Mouse (Mus musculus) liver, embryonic 14.5 days (tissue): Measurements from ENCODE around the gene Saxo1. TPM values are rescaled to one million over a fixed set of nuclear protein-coding genes. Genes with fewer than 3 reads are reported as not detected.
A peak's percentile ranks its signal among the peaks of the same experiment; 100 is the strongest.

Experiments
- ATAC-seq: fragments of 200-750 bp; cut with Nextera tagmentation; 2 replicates; pipeline ENCODE4 v1.8.0; 2017; ENCODE audit warnings: moderate number of reproducible peaks, mild to moderate bottlenecking, moderate library complexity; ENCODE audit not compliant: insufficient read depth
- DNase-seq, 3 experiments: peaks; one replicate each; pipeline ENCODE4 v3.0.0-alpha.2; 2012 to 2013; ENCODE audit warnings: low read depth in 3 of 3, low spot score in 3 of 3
- H3K27ac ChIP-seq: fragments of 300-500 bp; sonication (generic); 2 replicates; pipeline ENCODE4 v1.5.1; 2014; ENCODE audit warnings: moderate library complexity, mild to moderate bottlenecking, control low read depth, inconsistent platforms
- H3K27me3 ChIP-seq: fragments of 300-500 bp; sonication (generic); 2 replicates; pipeline ENCODE4 v1.6.1; 2014; ENCODE audit warnings: mild to moderate bottlenecking, low read length, moderate library complexity; ENCODE audit not compliant: control insufficient read depth, insufficient read depth
- H3K36me3 ChIP-seq: fragments of 300-500 bp; sonication (generic); replicated peaks from 2 replicates; pipeline ENCODE4 v1.6.1; 2014; ENCODE audit warnings: low read depth; ENCODE audit not compliant: control insufficient read depth, insufficient read depth
- H3K4me1 ChIP-seq, 2 experiments: fragments of 200-500 bp in 1 of 2; fragments of 300-500 bp in 1 of 2; sonication (generic) in 1 of 2; replicated peaks; 2 replicates each; pipeline ENCODE4 v1.6.1; 2012 to 2014; ENCODE audit warnings: antibody characterized with exemption in 1 of 2, inconsistent platforms in 1 of 2, low read length in 1 of 2; ENCODE audit not compliant: control insufficient read depth in 2 of 2, insufficient read depth in 2 of 2
- H3K4me2 ChIP-seq: fragments of 300-500 bp; sonication (generic); 2 replicates; pipeline ENCODE4 v1.6.1; 2014; ENCODE audit warnings: low read depth, mild to moderate bottlenecking, control low read depth, moderate library complexity
- H3K4me3 ChIP-seq, 2 experiments: fragments of 200-500 bp in 1 of 2; fragments of 300-500 bp in 1 of 2; sonication (generic) in 1 of 2; 2 replicates each; pipeline ENCODE4 v1.5.1; 2012 to 2014; ENCODE audit warnings: low read depth in 2 of 2, low read length in 2 of 2, mild to moderate bottlenecking in 2 of 2, control low read depth in 1 of 2, inconsistent platforms in 1 of 2, moderate library complexity in 1 of 2; ENCODE audit not compliant: insufficient read depth in 1 of 2
- H3K9ac ChIP-seq: fragments of 300-500 bp; sonication (generic); replicated peaks from 2 replicates; pipeline ENCODE4 v1.6.1; 2014; ENCODE audit warnings: mild to moderate bottlenecking, control low read depth, moderate library complexity
- H3K9me3 ChIP-seq: fragments of 300-500 bp; sonication (generic); 2 replicates; pipeline ENCODE4 v1.6.1; 2016; ENCODE audit warnings: low read length, mixed read lengths; ENCODE audit not compliant: control insufficient read depth
- CTCF ChIP-seq: IDR thresholded peaks from 2 replicates; pipeline ENCODE4 v1.5.1; 2016; ENCODE audit warnings: antibody characterized with exemption, low read depth, control low read depth
- EP300 ChIP-seq: IDR thresholded peaks from 2 replicates; pipeline ENCODE4 v1.6.1; 2016; ENCODE audit warnings: antibody characterized with exemption, low read depth
- WGBS: fragments of 180-500 bp; shearing (Covaris S2); extraction: QIAGEN DNeasy Blood & Tissue Kit; methylation state at CpG from one replicate; pipeline ENCODE4 v1.1.7; 2014; ENCODE audit not compliant: insufficient replicate concordance; 5-methylcytosine and 5-hydroxymethylcytosine counted together
- polyA plus RNA-seq, 2 experiments: library from polyadenylated mRNA; depleted of rRNA in 1 of 2; stranded (reverse) in 1 of 2; unstranded in 1 of 2; fragments of >200 nt; fragmentation: Nextera tagmentation in 1 of 2; extraction: Ambion mirVana in 1 of 2; gene quantifications; 2 replicates each; pipeline versions ENCODE4 v1.2.1 to v1.2.3; 2012 to 2014

The Saxo1 gene
- polyA plus RNA-seq (2012; rRNA removed) (not detected in 2 replicates), polyA plus RNA-seq (2014; fragmentation: Nextera tagmentation; extraction: Ambion mirVana) (not detected in 2 replicates)

DNA sequence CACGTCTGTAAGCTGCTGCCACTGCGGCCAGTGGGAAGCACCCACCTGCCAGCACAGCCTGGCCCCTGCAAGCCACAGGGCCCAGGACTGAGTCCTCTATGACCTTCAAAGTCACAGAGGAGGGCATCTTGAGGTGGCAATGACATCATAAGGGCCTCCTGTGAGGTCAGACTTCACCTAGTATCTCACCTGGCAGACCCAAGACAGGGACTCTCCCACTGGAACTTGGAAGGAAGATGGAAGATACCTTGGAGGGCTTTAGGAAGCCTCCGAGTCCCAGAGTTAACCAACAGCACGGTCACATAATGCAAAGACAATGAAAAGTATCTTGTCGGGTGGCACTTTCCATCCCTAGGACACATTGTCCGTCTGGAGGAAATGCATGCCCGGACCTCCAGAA is at the start of gene Saxo1:
TSS of gene Saxo1 (minus strand) at position 101 of the 400 bp plus-strand sequence.
- Histone ChIP-seq H3K9ac (no peak within 1 kb of the TSS), H3K4me2 (no peak within 1 kb of the TSS), H3K4me3 (no peak within 1 kb of the TSS), H3K36me3 (no peaks in the 10 kb centered on the region), H3K4me1 (no peaks in the 10 kb centered on the region), H3K27ac (no peak within 1 kb of the TSS), H3K27me3 (no peaks in the 10 kb centered on the region), H3K9me3 (no peaks in the 10 kb centered on the region)
- no peak for TF ChIP-seq CTCF
- TF ChIP-seq EP300, result no peak
- DNase-seq, result no peak
- no peak for ATAC-seq
- WGBS, result 66% methylated on average over 7 of the region's 7 CpGs

- Histone ChIP-seq H3K9me3 (no peaks in the 10 kb centered on the region), H3K4me2 (no peak overlapping the region), H3K4me3 (no peak overlapping the region), H3K4me1 (no peaks in the 10 kb centered on the region), H3K27me3 (no peaks in the 10 kb centered on the region), H3K9ac (no peak overlapping the region), H3K36me3 (peaks cover 46% of the 10 kb centered on the region), H3K27ac (no peak overlapping the region)
- WGBS, result 74% methylated on average over 2 of the region's 2 CpGs
- ATAC-seq (no peak), DNase-seq (no peak)
- TF ChIP-seq CTCF (no peak), EP300 (no peak)
Observed at GRCm38 (mm10) chr4:86591304-86591703, 33.2 kb upstream of the Saxo1 start.

GRCm38 (mm10) chr4:86588236-86588635 is 30.1 kb upstream of the Saxo1 start:
- H3K9me3 ChIP-seq, result no peaks in the 10 kb centered on the region
- WGBS, result 81% methylated on average over 3 of the region's 3 CpGs

DNA sequence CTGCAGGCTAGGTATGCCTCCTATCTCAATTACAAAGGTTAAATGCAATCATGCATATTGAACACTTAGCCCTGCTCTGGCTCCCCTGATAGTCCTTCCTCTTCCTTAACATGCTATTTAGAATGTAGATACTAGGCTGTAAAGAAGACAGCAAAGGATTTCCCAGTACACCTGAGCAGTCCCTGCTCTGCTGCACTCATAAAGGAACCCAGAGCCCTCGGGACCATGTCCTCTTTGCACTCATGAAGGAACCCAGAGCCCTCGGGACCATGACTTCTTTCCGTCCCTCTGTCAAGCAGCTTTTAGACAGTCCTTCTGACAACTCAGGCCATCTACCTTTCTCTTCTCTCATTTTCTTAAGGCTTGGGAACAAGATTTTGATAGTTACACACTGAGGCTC is 22.5 kb upstream of the Saxo1 start:
- H3K27me3 ChIP-seq, result no peaks in the 10 kb centered on the region
- no peak for TF ChIP-seq CTCF
- TF ChIP-seq EP300, result no peak
- no peaks in the 10 kb centered on the region for H3K9me3 ChIP-seq
- ATAC-seq, result no peak
- peaks cover 39% of the 10 kb centered on the region for H3K36me3 ChIP-seq
- H3K9ac ChIP-seq, result no peak overlapping the region
- 77% methylated on average over 3 of the region's 3 CpGs for WGBS
- H3K4me1 ChIP-seq, result peaks cover 0 to 10% of the 10 kb centered on the region in 2 experiments; a peak in 3 of 4 replicates
- no peak for DNase-seq
- H3K27ac ChIP-seq, result no peak overlapping the region
- no peak overlapping the region for H3K4me3 ChIP-seq
- H3K4me2 ChIP-seq, result no peak overlapping the region

More at GRCm38 (mm10) chr4:86588236-86588635, 30.1 kb upstream of the Saxo1 start:
- H3K27me3 ChIP-seq, result no peaks in the 10 kb centered on the region
- TF ChIP-seq EP300, result no peak
- TF ChIP-seq CTCF, result peak; percentile 36; the same call in 1 of the 2 replicates
- H3K4me3 ChIP-seq, result no peak overlapping the region
- H3K4me2 ChIP-seq, result no peak overlapping the region
- no peak for DNase-seq
- ATAC-seq, result no peak
- no peak overlapping the region for H3K27ac ChIP-seq
- H3K9ac ChIP-seq, result no peak overlapping the region
- peaks cover 66% of the 10 kb centered on the region for H3K36me3 ChIP-seq
- no peaks in the 10 kb centered on the region for H3K4me1 ChIP-seq

DNA sequence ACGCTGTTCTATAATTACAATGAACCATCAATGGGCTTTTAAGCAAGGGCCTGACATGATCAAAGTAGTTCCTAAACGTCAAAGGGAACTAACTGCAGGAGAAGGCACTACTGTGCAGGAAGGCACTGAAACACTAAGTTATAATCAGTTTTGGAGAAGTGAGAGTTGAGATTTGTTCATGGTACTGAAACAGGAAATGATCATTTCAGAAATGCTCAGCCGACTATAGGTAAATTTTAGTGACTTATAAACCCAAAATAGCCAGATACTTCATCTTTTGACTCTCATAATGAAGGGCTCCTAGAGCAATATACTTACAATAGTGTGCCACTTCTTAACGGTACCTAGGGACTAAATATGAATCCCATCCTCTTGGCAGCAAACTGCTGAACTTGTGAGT is 21.9 kb upstream of the Saxo1 start:
- no peak overlapping the region for H3K4me3 ChIP-seq
- no peak overlapping the region for H3K9ac ChIP-seq
- no peak overlapping the region for H3K4me2 ChIP-seq
- H3K27me3 ChIP-seq, result no peaks in the 10 kb centered on the region
- ATAC-seq (no peak), DNase-seq (no peak)
- H3K9me3 ChIP-seq, result no peaks in the 10 kb centered on the region
- peaks cover 2 to 12% of the 10 kb centered on the region in 2 experiments for H3K4me1 ChIP-seq
- H3K36me3 ChIP-seq, result peaks cover 34% of the 10 kb centered on the region
- no peak overlapping the region for H3K27ac ChIP-seq
- TF ChIP-seq CTCF (no peak), EP300 (no peak)
- 62% methylated on average over 4 of the region's 4 CpGs for WGBS
